Mouse (Mus musculus) lung, adult 2 months (tissue): ENCODE data around the gene Col4a1.

Source experiments
- CTCF ChIP-seq: fragments of 200-500 bp; IDR thresholded peaks from 2 replicates; pipeline ENCODE4 v1.5.1; 2011; ENCODE audit warnings: mild to moderate bottlenecking, low read length, control low read depth; ENCODE audit not compliant: insufficient read depth
- POLR2A ChIP-seq: fragments of 200-500 bp; IDR thresholded peaks from 2 replicates; pipeline ENCODE4 v1.6.1; 2011; ENCODE audit warnings: low read depth, mild to moderate bottlenecking, control low read depth, low read length, borderline replicate concordance; ENCODE audit errors: extremely low read depth

GRCm38 (mm10) chr8:11308570-11308998 lies 4.0 kb downstream of the Col4a1 start:
- TF ChIP-seq POLR2A: no peak
- TF ChIP-seq CTCF: no peak
